Mouse (Mus musculus): ENCODE measurements around the gene Tmem95. TPM values are rescaled to one million over a fixed set of nuclear protein-coding genes. Genes with fewer than 3 reads are reported as not detected.
"Not testable (repeated sequence)": the region's sequence is repeated elsewhere in the genome, so short reads cannot be mapped to it uniquely, and the experiment has no call there.

Gene Tmem95
- polyA plus RNA-seq, 1 experiment from 2014 or later = not detected

- Histone ChIP-seq H3K4me3 (ENCODE audit: low read depth, low read length) (no peak overlapping the region), H3K27me3 (ENCODE audit: control insufficient read depth, insufficient read depth, low read depth, low read length) (no peaks in the 10 kb centered on the region), H3K4me2 (ENCODE audit: low read length) (no peak overlapping the region), H3K27ac (ENCODE audit: low read length) (no peak overlapping the region), H3K4me1 (ENCODE audit: control insufficient read depth, insufficient read depth, low read length) (peaks cover 49% of the 10 kb centered on the region), H3K9ac (ENCODE audit: low read depth, low read length) (no peak overlapping the region), H3K9me3 (replicated peaks; ENCODE audit: control insufficient read depth, low read length, poor library complexity, severe bottlenecking) (no peaks in the 10 kb centered on the region), H3K36me3 (ENCODE audit: control insufficient read depth, insufficient read depth, low read length) (peaks cover 19% of the 10 kb centered on the region)
- WGBS = 93% methylated on average over 5 of the region's 5 CpGs
- no peak for ATAC-seq
These were observed 40.3 kb upstream of the Tmem95 start for GRCm38 (mm10) chr11:69918118-69918517.

GRCm38 (mm10) chr11:69917379-69917948 lies 39.6 kb upstream of the Tmem95 start:
- H3K9me3 ChIP-seq (replicated peaks; ENCODE audit: control insufficient read depth, low read length, poor library complexity, severe bottlenecking) = no peaks in the 10 kb centered on the region
- peaks cover 45% of the 10 kb centered on the region for H3K4me1 ChIP-seq (ENCODE audit: control insufficient read depth, insufficient read depth, low read length)
- ATAC-seq = no peak
- H3K27ac ChIP-seq (ENCODE audit: low read length) = no peak overlapping the region
- H3K4me2 ChIP-seq (ENCODE audit: low read length) = no peak overlapping the region
- 88% methylated on average over 8 of the region's 8 CpGs for WGBS
- H3K4me3 ChIP-seq (ENCODE audit: low read depth, low read length) = no peak overlapping the region
- no peak overlapping the region for H3K9ac ChIP-seq (ENCODE audit: low read depth, low read length)
- H3K36me3 ChIP-seq (ENCODE audit: control insufficient read depth, insufficient read depth, low read length) = peaks cover 24% of the 10 kb centered on the region
- no peaks in the 10 kb centered on the region for H3K27me3 ChIP-seq (ENCODE audit: control insufficient read depth, insufficient read depth, low read depth, low read length)

- ATAC-seq; H3K9me3 ChIP-seq (replicated peaks; ENCODE audit: control insufficient read depth, low read length, poor library complexity, severe bottlenecking); H3K4me3 ChIP-seq (ENCODE audit: low read depth, low read length); H3K4me2 ChIP-seq (ENCODE audit: low read length); H3K27ac ChIP-seq (ENCODE audit: low read length); H3K27me3 ChIP-seq (ENCODE audit: control insufficient read depth, insufficient read depth, low read depth, low read length); H3K9ac ChIP-seq (ENCODE audit: low read depth, low read length): not testable (repeated sequence)
- H3K4me1 ChIP-seq (ENCODE audit: control insufficient read depth, insufficient read depth, low read length) = peaks cover 41% of the 10 kb centered on the region
- WGBS = 48% methylated on average over 7 of the region's 7 CpGs
- H3K36me3 ChIP-seq (ENCODE audit: control insufficient read depth, insufficient read depth, low read length) = peaks cover 30% of the 10 kb centered on the region
These were observed 39.0 kb upstream of the Tmem95 start for GRCm38 (mm10) chr11:69916652-69917378.

- H3K27me3 ChIP-seq (ENCODE audit: control insufficient read depth, insufficient read depth, low read depth, low read length) = no peaks in the 10 kb centered on the region
- no peak overlapping the region for H3K27ac ChIP-seq (ENCODE audit: low read length)
- no peak overlapping the region for H3K4me2 ChIP-seq (ENCODE audit: low read length)
- H3K4me3 ChIP-seq (ENCODE audit: low read depth, low read length) = no peak overlapping the region
- no peaks in the 10 kb centered on the region for H3K9me3 ChIP-seq (replicated peaks; ENCODE audit: control insufficient read depth, low read length, poor library complexity, severe bottlenecking)
- ATAC-seq = no peak
- WGBS = 77% methylated on average over 5 of the region's 5 CpGs
- no peak overlapping the region for H3K9ac ChIP-seq (ENCODE audit: low read depth, low read length)
- peaks cover 41% of the 10 kb centered on the region for H3K4me1 ChIP-seq (ENCODE audit: control insufficient read depth, insufficient read depth, low read length)
- H3K36me3 ChIP-seq (ENCODE audit: control insufficient read depth, insufficient read depth, low read length) = peaks cover 34% of the 10 kb centered on the region
These were observed 38.1 kb upstream of the Tmem95 start for GRCm38 (mm10) chr11:69915667-69916627.

- 37% methylated on average over 9 of the region's 9 CpGs for WGBS
- H3K27ac ChIP-seq (ENCODE audit: low read length) = no peak overlapping the region
- no peaks in the 10 kb centered on the region for H3K9me3 ChIP-seq (replicated peaks; ENCODE audit: control insufficient read depth, low read length, poor library complexity, severe bottlenecking)
- H3K4me2 ChIP-seq (ENCODE audit: low read length) = peak overlapping the region; percentile 97
- H3K9ac ChIP-seq (ENCODE audit: low read depth, low read length) = 0 out of 2 replicates have a peak overlapping the region, but pooled peaks have one; percentile 85
- H3K36me3 ChIP-seq (ENCODE audit: control insufficient read depth, insufficient read depth, low read length) = peaks cover 37% of the 10 kb centered on the region
- ATAC-seq = no peak
- H3K4me1 ChIP-seq (ENCODE audit: control insufficient read depth, insufficient read depth, low read length) = peaks cover 37% of the 10 kb centered on the region
- peak overlapping the region; percentile 80 for H3K4me3 ChIP-seq (ENCODE audit: low read depth, low read length)
- no peaks in the 10 kb centered on the region for H3K27me3 ChIP-seq (ENCODE audit: control insufficient read depth, insufficient read depth, low read depth, low read length)
These were observed 37.2 kb upstream of the Tmem95 start for GRCm38 (mm10) chr11:69914917-69915430.

DNA sequence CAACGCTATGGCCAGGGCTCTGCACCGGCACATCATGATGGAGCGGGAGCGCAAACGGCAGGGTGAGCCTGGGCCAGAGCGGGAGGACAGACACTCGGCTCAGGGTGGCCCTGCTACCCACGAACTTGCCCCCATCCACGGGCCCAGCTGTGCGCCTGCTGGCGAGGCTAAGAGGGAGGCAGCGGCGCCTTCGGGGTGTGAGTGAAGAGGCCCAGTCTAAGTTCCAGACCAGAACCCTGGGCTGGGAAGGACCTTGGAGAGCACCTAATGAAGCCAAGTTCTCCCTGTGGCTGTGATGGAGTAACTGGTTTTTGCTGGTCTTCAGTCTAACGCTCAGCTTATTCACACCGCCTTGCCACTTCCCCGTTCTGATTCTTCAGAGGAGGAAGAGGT lies 36.5 kb upstream of the Tmem95 start:
- H3K9ac ChIP-seq (ENCODE audit: low read depth, low read length) = peak overlapping the region; percentile 85
- WGBS = 2% methylated on average over 17 of the region's 17 CpGs

DNA sequence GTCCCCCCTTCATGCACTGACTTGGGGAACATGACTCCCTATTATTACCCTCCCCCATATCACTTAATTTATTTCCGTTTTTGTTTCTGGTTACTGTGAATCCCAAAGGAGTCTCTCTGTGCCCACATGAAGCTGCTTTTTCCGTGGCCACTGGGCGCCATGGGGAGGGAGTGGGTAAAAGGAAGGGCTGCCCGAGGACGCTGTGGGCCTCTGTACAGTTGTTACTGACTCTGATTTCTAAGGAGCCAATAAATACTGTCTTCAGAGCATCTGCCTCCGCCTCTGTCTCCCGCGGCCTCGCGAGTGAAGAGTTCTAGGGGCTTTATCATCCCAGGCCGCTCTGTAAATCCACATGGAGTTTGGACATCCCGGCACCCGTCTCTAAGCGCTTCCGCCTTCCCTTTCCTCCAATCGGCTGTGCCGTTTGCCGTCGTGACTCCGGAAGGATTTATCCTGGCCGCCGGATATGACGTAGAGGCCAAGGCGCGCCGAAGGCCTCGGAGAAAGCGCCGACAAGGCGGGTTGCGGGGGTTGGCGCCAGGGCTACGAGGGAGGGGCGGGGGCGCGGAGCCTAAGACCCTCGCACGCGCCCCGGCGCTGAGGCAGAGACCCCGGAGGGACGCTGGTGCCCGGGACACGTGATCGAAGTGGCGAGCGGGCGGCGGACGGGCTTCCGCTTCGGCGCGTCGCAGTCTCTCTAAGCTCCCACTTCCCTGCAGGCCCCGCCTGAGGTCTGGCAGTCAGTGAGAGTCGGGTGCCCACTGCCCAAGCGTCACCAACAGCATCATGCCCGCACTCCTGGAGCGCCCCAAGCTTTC lies 35.9 kb upstream of the Tmem95 start, which contains the start of gene Gps2:
Gene Gps2, plus strand, starts transcription at position 335 of the 818 bp plus-strand sequence.
- Histone ChIP-seq H3K36me3 (ENCODE audit: control insufficient read depth, insufficient read depth, low read length) (peaks cover 40% of the 10 kb centered on the region), H3K9ac (ENCODE audit: low read depth, low read length) (peak within 1 kb of the TSS; percentile 85), H3K4me2 (ENCODE audit: low read length) (peak within 1 kb of the TSS; percentile 97), H3K4me1 (ENCODE audit: control insufficient read depth, insufficient read depth, low read length) (peaks cover 25% of the 10 kb centered on the region), H3K27me3 (ENCODE audit: control insufficient read depth, insufficient read depth, low read depth, low read length) (no peaks in the 10 kb centered on the region), H3K4me3 (ENCODE audit: low read depth, low read length) (peak within 1 kb of the TSS; percentile 80), H3K27ac (ENCODE audit: low read length) (peak within 1 kb of the TSS; percentile 92), H3K9me3 (replicated peaks; ENCODE audit: control insufficient read depth, low read length, poor library complexity, severe bottlenecking) (no peaks in the 10 kb centered on the region)
- 3% methylated on average over 55 of the region's 61 CpGs for WGBS
- peak; percentile 88 for ATAC-seq

More for the DNA sequence above, 36.5 kb upstream of the Tmem95 start:
- no peaks in the 10 kb centered on the region for H3K27me3 ChIP-seq (ENCODE audit: control insufficient read depth, insufficient read depth, low read depth, low read length)
- no peak; the same call in 1 of the 2 replicates for ATAC-seq
- peaks cover 40% of the 10 kb centered on the region for H3K36me3 ChIP-seq (ENCODE audit: control insufficient read depth, insufficient read depth, low read length)
- H3K27ac ChIP-seq (ENCODE audit: low read length) = peak overlapping the region; percentile 92
- H3K9me3 ChIP-seq (replicated peaks; ENCODE audit: control insufficient read depth, low read length, poor library complexity, severe bottlenecking) = no peaks in the 10 kb centered on the region
- H3K4me1 ChIP-seq (ENCODE audit: control insufficient read depth, insufficient read depth, low read length) = peaks cover 31% of the 10 kb centered on the region
- peak overlapping the region; percentile 97 for H3K4me2 ChIP-seq (ENCODE audit: low read length)
- H3K4me3 ChIP-seq (ENCODE audit: low read depth, low read length) = peak overlapping the region; percentile 80

Data from midbrain, embryonic 16.5 days (tissue).